Mouse (Mus musculus) olfactory bulb, adult 2 months (tissue): ENCODE results near the gene Zfp277.

Source experiments
- CTCF ChIP-seq: fragments of 200-500 bp; IDR thresholded peaks from 2 replicates; pipeline ENCODE4 v1.5.1; 2012; ENCODE audit warnings: low read depth, mild to moderate bottlenecking, low read length, moderate library complexity; ENCODE audit not compliant: insufficient read depth
- POLR2A ChIP-seq: fragments of 200-500 bp; IDR thresholded peaks from 2 replicates; pipeline ENCODE4 v1.6.1; 2012; ENCODE audit warnings: mild to moderate bottlenecking, low read depth, low read length, moderate library complexity; ENCODE audit not compliant: insufficient read depth

- no peak for TF ChIP-seq POLR2A
- no peak for TF ChIP-seq CTCF
These were observed 18.1 kb downstream of the Zfp277 start for GRCm38 (mm10) chr12:40427606-40428005.
